Mouse (Mus musculus) olfactory bulb, adult 2 months (tissue): Measurements from ENCODE around the gene Tgfb1.

Source experiments
- CTCF ChIP-seq: fragments of 200-500 bp; IDR thresholded peaks from 2 replicates; pipeline ENCODE4 v1.5.1; 2012; ENCODE audit warnings: low read depth, mild to moderate bottlenecking, low read length, moderate library complexity; ENCODE audit not compliant: insufficient read depth
- POLR2A ChIP-seq: fragments of 200-500 bp; IDR thresholded peaks from 2 replicates; pipeline ENCODE4 v1.6.1; 2012; ENCODE audit warnings: mild to moderate bottlenecking, low read depth, low read length, moderate library complexity; ENCODE audit not compliant: insufficient read depth

DNA sequence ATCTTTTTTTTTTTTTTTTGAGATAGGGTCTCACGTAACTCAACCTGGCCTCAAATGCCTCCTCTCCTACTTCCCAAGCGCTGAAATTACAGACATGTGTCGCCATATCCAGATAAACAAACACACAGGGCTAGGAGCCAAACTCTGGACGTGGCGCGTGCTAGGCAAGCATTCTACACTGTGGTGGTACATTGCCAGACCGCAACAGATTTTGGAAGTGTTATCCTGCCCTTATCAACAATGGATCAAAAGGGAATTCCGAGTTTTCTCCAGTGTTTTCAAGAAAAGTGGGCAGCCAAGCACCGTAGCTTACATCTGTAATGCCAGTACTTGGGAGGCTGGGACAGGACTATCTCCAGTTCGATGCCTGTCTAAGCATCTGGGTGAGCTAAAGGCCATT is 29.0 kb upstream of the Tgfb1 start:
- TF ChIP-seq CTCF (no peak), POLR2A (no peak)
